Mouse (Mus musculus) mouse embryonic stem cell (cell line): ENCODE results near the gene Tnfrsf22.

Experiments
- in situ Hi-C, 2 experiments: fragments of 300-500 bp; cut with MboI; formaldehyde crosslinking; loops; 1 replicate in 1 of 2; 3 replicates in 1 of 2; pipeline ENCODE4 v1.14.3; 2019 to 2020; ENCODE audit warnings: low sequenced_read_pairs in 2 of 2, low pct_unique_long_range_greater_than_20kb in 1 of 2, mixed read lengths in 1 of 2; ENCODE audit not compliant: unreplicated experiment in 1 of 2

Tnfrsf22 gene

GRCm38 (mm10) chr7:143594865-143595264 is 54.6 kb downstream of the Tnfrsf22 start:
- in situ Hi-C loops = no loop called here

- in situ Hi-C loops = no loop called here
Observed at GRCm38 (mm10) chr7:143592255-143592654, 57.2 kb downstream of the Tnfrsf22 start.

- in situ Hi-C loops = loop anchor here in 1 of 2 experiments (5.0 kb wide), 1 partner anchor 71 kb away; no protein-coding TSS in a partner anchor
Observed at GRCm38 (mm10) chr7:143588006-143588405, 61.5 kb downstream of the Tnfrsf22 start.

- in situ Hi-C loops = loop anchor here in 1 of 2 experiments (5.0 kb wide), 1 partner anchor 70 kb away; no protein-coding TSS in a partner anchor
Observed at GRCm38 (mm10) chr7:143587586-143587985, 61.9 kb downstream of the Tnfrsf22 start.
